Mouse (Mus musculus) left cerebral cortex, postnatal 14 days (tissue): ENCODE results near the gene Lsm2. TPM values are rescaled to one million over a fixed set of nuclear protein-coding genes. Genes with fewer than 3 reads are reported as not detected.
"Not testable (repeated sequence)": the region's sequence is repeated elsewhere in the genome, so short reads cannot be mapped to it uniquely, and the experiment has no call there.

Experiments
- DNase-seq, 2 experiments: peaks; one replicate each; pipeline ENCODE4 v3.0.0; 2021 to 2022; ENCODE audit warnings: low spot score in 2 of 2, mixed read lengths in 1 of 2
- intact Hi-C: fragments of 180-260 bp; cut with DNase I; formaldehyde crosslinking; loops from one replicate; pipeline ENCODE4 v1.15.1; 2025
- total RNA-seq, 2 experiments: library from RNA; stranded (reverse); gene quantifications; 2 replicates each; pipeline ENCODE4 v1.2.3; 2021

Lsm2 gene
- total RNA-seq, 2 experiments from 2014 or later: 19.9 to 25.7 TPM

- intact Hi-C loops: loop anchor here (1.0 to 2.0 kb wide), 2 partner anchors 37 to 85 kb away; partner anchors contain the start of gene Ddah2
- no peak for DNase-seq
Measured at GRCm38 (mm10) chr17:35021842-35022477, 40.3 kb downstream of the Lsm2 start.

- intact Hi-C loops: no loop called here
- DNase-seq: no peak
Measured at GRCm38 (mm10) chr17:35022541-35023060, 40.9 kb downstream of the Lsm2 start.

GRCm38 (mm10) chr17:35023221-35023620 lies 41.6 kb downstream of the Lsm2 start:
- intact Hi-C loops: no loop called here
- DNase-seq: no peak

- intact Hi-C loops: no loop called here
- DNase-seq: no peak
Measured at GRCm38 (mm10) chr17:35023756-35024155, 42.1 kb downstream of the Lsm2 start.

GRCm38 (mm10) chr17:35024261-35024660 lies 42.6 kb downstream of the Lsm2 start:
- DNase-seq: no peak
- intact Hi-C loops: no loop called here

- DNase-seq: no peak
- intact Hi-C loops: no loop called here
Measured at GRCm38 (mm10) chr17:35024691-35025488, 43.2 kb downstream of the Lsm2 start.

- DNase-seq: no peak
- intact Hi-C loops: no loop called here
Measured at GRCm38 (mm10) chr17:35026206-35026605, 44.5 kb downstream of the Lsm2 start.

DNA sequence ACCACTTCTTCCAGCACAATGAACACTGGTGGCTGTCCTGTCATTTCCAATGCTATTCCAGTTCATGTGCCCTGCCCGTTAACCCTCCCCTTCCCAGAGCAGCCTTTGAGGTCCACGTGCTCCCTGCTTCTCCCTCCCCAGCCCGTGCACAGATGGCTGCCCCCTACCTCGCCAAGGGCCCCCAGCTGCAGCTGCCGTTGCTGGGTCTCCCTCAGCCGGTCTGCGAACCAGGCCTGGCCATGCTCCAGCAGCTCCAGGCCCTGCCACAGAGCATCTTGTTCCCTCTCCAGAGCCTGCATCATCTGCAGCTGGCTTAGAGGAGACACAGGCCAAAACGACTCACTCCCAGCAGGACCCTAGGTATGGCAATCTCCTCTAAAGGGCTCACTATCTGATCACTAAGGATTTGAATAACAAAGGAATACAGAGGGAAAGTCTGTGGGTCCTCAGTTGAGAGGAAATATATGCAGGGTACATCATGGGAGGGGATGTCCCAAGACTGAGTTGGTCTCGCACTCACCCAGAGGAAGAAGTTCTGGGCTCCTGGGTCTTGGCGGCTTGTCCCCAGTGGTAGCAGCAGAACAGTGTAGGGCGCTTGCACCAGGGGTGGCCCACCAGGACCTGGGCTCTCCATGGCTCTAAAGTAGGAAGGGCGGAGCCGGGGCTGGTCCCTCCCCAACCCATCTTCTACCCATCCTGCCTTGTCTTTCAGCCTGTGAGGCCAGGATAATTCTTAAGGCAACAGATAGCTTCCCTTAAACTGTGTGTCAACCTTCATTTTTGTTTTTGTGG lies 45.8 kb downstream of the Lsm2 start, which contains the start of gene Sapcd1:
Gene Sapcd1, minus strand, starts transcription at position 740 of the 792 bp plus-strand sequence.
- peak; percentile 41 to 60 for DNase-seq
- intact Hi-C loops: no loop called here

DNA sequence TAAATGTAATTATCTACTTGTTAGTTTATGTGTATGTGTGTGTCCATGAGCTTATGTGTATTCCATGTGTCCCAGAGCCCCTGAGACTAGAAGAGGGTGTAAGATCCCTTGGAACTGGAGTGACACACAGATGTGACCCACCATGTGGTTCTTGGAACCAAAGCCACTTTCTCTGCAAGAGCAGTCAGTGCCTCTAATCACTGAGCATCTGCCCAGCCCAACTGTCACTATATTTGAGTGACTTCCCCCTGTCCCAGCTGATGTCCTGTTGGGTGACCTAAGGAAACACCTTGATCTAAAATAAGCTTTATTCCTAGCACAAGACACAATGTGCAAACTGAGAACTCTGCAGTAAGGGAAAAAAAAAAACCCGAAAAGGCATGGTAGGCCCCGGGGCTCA lies 46.7 kb downstream of the Lsm2 start:
- DNase-seq: no peak
- intact Hi-C loops: no loop called here

DNA sequence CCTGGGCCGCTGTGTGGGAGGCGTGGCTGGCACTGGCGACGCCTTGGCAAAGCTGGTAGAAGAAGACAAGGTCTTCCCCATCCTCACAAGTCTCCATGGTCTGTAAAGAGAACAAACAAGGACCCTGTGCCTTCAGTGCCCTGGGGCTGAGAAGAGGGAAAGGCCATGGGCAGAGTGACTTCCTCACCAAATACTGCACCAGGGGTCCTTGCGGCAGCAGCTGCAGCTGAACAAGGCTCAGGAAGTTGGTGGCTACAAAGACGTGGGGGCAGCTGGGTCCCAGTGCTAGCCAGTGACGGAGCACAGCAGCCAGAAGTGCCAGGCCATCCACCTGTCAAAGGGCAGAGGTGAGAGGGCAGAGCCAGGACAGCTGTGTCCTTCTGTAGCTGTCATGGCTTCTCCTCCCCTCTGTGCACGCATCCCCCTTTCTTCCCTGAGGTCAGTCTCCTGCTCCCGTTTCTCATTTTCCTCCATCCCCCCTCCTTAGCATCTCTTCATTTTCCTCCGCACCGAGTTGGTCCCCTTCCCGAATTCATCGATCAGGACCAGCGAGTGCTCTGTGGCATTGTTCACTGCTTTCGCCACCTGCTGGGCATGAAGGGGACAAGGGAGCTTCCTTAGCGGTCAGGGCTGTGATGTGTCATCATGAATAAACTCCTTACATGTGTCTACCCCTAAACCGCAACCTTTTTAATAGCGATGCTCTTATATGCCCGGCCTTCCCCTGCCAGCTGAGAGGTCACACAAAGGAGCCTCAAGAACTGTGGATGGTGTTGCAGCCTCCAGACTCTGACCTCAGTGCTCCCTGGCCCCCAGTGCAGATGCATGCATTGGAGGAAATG lies 48.2 kb downstream of the Lsm2 start:
- DNase-seq: no peak
- intact Hi-C loops: no loop called here

DNA sequence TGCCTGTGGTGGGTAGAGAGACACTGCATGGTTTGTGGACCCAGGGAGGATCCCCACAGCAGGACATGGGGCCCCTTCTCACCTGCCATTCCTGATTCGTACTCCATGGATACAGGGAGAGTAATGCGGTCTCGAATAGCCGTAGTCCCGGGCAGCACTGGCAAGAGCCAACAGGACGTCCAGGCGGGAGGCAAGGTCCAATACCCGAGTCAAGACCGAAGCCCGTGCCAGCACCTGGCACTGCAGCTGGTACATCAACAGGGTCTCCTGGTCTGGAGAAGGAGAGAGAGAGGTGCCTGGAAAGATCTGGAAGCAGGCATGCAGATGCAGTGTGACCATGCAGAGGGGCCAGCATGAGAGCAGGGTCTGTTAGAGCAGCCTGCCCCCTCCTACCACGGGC lies 49.6 kb downstream of the Lsm2 start:
- intact Hi-C loops: no loop called here
- no peak for DNase-seq

- intact Hi-C loops: no loop called here
- DNase-seq: no peak
Measured at GRCm38 (mm10) chr17:35031880-35032279, 50.2 kb downstream of the Lsm2 start.

DNA sequence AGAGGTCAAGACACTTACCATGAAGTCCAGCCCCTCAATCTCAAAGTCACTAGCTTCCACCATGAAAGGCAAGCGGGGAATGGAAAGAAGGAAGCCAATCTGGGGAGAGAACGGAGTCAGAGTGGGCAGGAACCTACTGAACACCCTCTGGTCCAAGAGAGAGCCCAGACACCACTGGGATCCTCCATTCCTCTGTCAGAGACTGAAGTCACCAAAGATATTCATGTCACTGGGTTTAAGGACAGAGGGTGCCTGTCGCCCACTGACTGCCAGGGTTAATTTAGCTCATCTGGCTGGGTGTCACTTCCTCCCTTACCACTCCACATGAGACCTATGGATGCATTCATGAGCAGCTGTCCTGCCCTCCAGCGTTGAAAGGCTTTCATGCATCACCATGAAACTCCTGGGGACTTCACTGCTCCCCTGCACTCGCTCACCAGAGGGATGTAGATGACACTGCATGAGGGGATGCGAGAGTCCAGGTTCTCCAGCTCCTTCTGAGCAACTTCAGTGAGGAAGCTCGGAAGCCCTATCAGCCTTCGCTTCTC lies 50.7 kb downstream of the Lsm2 start:
- intact Hi-C loops: no loop called here
- DNase-seq: no peak

DNA sequence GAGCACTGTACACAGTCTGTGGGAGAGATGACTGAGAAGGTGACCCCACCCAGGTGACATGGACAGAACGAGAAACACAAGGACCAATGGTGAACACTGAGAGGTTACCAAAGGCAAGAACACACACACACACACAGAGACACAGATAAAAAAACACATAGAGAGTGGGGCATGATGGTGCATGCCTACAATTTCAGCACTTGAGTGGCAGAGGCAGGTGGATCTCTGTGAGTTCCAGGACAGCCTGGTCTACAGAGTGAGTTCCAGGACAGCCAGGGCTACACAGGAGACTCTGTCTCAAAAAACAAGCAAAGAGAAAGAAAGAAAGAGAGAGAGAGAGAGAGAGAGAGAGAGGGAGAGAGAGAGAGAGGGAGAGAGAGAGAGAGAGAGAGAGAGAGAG lies 52.0 kb downstream of the Lsm2 start:
- DNase-seq: not testable (repeated sequence)

DNA sequence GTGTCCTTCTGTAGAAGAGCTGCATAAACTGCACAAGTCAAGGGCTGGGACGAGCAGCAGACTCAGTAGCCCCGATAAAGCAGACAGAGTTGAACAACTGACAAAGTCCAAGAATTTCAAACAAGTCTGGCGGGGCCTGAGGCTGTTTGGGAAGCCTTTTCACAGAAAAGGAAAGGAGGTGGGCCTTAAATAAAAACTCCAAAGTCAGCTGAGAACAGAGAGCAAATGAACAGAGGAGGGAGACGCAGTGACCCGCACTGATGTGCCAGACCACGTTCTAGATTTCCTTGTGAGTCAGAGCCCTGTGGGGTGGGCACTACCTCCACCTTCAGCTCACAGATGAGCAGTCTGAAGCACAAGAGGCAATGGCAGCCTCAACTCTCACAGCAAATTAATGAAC lies 53.2 kb downstream of the Lsm2 start:
- intact Hi-C loops: no loop called here
- DNase-seq: no peak

More for the DNA sequence above, 52.0 kb downstream of the Lsm2 start:
- intact Hi-C loops: not testable (repeated sequence)
